Mouse (Mus musculus) myocyte (in vitro differentiated cells): ENCODE data around the gene Ephb4.

Experiments used
- E2F4 ChIP-seq: IDR thresholded peaks from one replicate; pipeline ENCODE4 v1.6.1; 2011; ENCODE audit warnings: mild to moderate bottlenecking, control low read depth, moderate library complexity; ENCODE audit not compliant: insufficient read depth
- MAX ChIP-seq: IDR thresholded peaks from one replicate; pipeline ENCODE4 v1.6.1; 2011; ENCODE audit warnings: low read depth, mild to moderate bottlenecking, control low read depth
- MYOD1 ChIP-seq, 3 experiments: IDR thresholded peaks; one replicate each; pipeline ENCODE4 v1.6.1; 2011; ENCODE audit warnings: control low read depth in 2 of 3, low read depth in 2 of 3, mild to moderate bottlenecking in 2 of 3, moderate library complexity in 1 of 3; ENCODE audit not compliant: insufficient read length in 2 of 3, control insufficient read depth in 1 of 3
- POLR2A ChIP-seq: IDR thresholded peaks from one replicate; pipeline ENCODE4 v1.6.1; 2011; ENCODE audit warnings: low read depth, mild to moderate bottlenecking, control low read depth, moderate library complexity; ENCODE audit not compliant: insufficient read length
- POLR2AphosphoS2 ChIP-seq: IDR thresholded peaks from one replicate; pipeline ENCODE4 v1.6.1; 2011; ENCODE audit warnings: low read depth, control low read depth; ENCODE audit not compliant: insufficient read length
- TCF12 ChIP-seq: IDR thresholded peaks from one replicate; pipeline ENCODE4 v1.6.1; 2011; ENCODE audit warnings: mild to moderate bottlenecking, control low read depth; ENCODE audit not compliant: poor library complexity, insufficient read depth, severe bottlenecking
- USF1 ChIP-seq: IDR thresholded peaks from one replicate; pipeline ENCODE4 v1.6.1; 2011; ENCODE audit warnings: low read depth, mild to moderate bottlenecking, control low read depth, moderate library complexity

DNA sequence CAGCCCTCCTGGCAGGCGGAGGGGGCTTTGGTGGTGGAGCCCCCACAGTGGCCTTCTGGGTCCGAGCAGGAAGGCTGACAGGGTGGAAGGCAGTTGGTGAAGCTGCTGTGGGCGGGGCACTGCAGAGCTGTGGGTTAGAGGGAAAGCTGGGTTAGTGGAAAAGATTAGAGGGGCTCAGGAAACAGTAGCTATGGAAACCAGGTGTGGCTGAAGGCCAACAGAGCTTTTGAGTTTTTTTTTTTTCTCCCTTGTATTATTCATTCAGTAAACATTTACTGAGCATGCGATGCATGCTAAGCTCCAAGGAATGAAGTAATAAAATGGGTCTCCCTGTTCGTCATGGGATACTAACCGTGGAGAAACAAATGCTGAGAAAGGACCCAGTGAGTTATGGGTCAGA is 75.7 kb downstream of the Ephb4 start:
- TF ChIP-seq POLR2A, result no peak
- no peak for TF ChIP-seq MAX
- no peak for TF ChIP-seq E2F4
- no peak for TF ChIP-seq TCF12
- TF ChIP-seq POLR2AphosphoS2, result no peak
- TF ChIP-seq MYOD1 (IDR thresholded peaks at IDR 0.05; ENCODE audit: control insufficient read depth in 1 of 3, insufficient read length in 2 of 3, low read depth in 2 of 3), result no peak
- no peak for TF ChIP-seq USF1
